Mouse (Mus musculus) myocyte (in vitro differentiated cells): ENCODE data around the gene Ccdc30. TPM values are rescaled to one million over a fixed set of nuclear protein-coding genes. Genes with fewer than 3 reads are reported as not detected.

Source experiments
- H3K27me3 ChIP-seq: one replicate; pipeline ENCODE4 v1.6.1; 2011; ENCODE audit not compliant: control insufficient read depth, insufficient read depth, insufficient read length
- H3K36me3 ChIP-seq: one replicate; pipeline ENCODE4 v1.6.1; 2011; ENCODE audit not compliant: control insufficient read depth, insufficient read depth
- H3K4me2 ChIP-seq: one replicate; pipeline ENCODE4 v1.6.1; 2011; ENCODE audit warnings: low read depth, control low read depth
- H3K4me3 ChIP-seq: one replicate; pipeline ENCODE4 v1.5.1; 2011; ENCODE audit warnings: mild to moderate bottlenecking, control low read depth, moderate library complexity
- H3K79me2 ChIP-seq: one replicate; pipeline ENCODE4 v1.6.1; 2011; ENCODE audit not compliant: control insufficient read depth, insufficient read depth
- H3ac ChIP-seq: one replicate; pipeline ENCODE4 v1.6.1; 2011; ENCODE audit not compliant: control insufficient read depth, insufficient read length
- CEBPB ChIP-seq: IDR thresholded peaks from 2 replicates; pipeline ENCODE4 v1.6.1; 2011; ENCODE audit warnings: mild to moderate bottlenecking, moderate library complexity; ENCODE audit not compliant: poor library complexity, insufficient read depth, severe bottlenecking
- E2F4 ChIP-seq: IDR thresholded peaks from one replicate; pipeline ENCODE4 v1.6.1; 2011; ENCODE audit warnings: mild to moderate bottlenecking, control low read depth, moderate library complexity; ENCODE audit not compliant: insufficient read depth
- MAX ChIP-seq: IDR thresholded peaks from one replicate; pipeline ENCODE4 v1.6.1; 2011; ENCODE audit warnings: low read depth, mild to moderate bottlenecking, control low read depth
- MYOD1 ChIP-seq, 3 experiments: IDR thresholded peaks; one replicate each; pipeline ENCODE4 v1.6.1; 2011; ENCODE audit warnings: control low read depth in 2 of 3, low read depth in 2 of 3, mild to moderate bottlenecking in 2 of 3, moderate library complexity in 1 of 3; ENCODE audit not compliant: insufficient read length in 2 of 3, control insufficient read depth in 1 of 3
- MYOG ChIP-seq, 3 experiments: IDR thresholded peaks; one replicate each; pipeline ENCODE4 v1.6.1; 2011; ENCODE audit warnings: control low read depth in 2 of 3, low read depth in 2 of 3, mild to moderate bottlenecking in 2 of 3; ENCODE audit not compliant: insufficient read length in 2 of 3, control insufficient read depth in 1 of 3, insufficient read depth in 1 of 3
- POLR2A ChIP-seq: IDR thresholded peaks from one replicate; pipeline ENCODE4 v1.6.1; 2011; ENCODE audit warnings: low read depth, mild to moderate bottlenecking, control low read depth, moderate library complexity; ENCODE audit not compliant: insufficient read length
- POLR2AphosphoS2 ChIP-seq: IDR thresholded peaks from one replicate; pipeline ENCODE4 v1.6.1; 2011; ENCODE audit warnings: low read depth, control low read depth; ENCODE audit not compliant: insufficient read length
- REST ChIP-seq: IDR thresholded peaks from one replicate; pipeline ENCODE4 v1.6.1; 2011; ENCODE audit warnings: mild to moderate bottlenecking, control low read depth, moderate library complexity; ENCODE audit not compliant: insufficient read depth, insufficient read length
- SRF ChIP-seq: IDR thresholded peaks from one replicate; pipeline ENCODE4 v1.6.1; 2011; ENCODE audit warnings: low read depth; ENCODE audit not compliant: control insufficient read depth, insufficient read length
- TCF12 ChIP-seq: IDR thresholded peaks from one replicate; pipeline ENCODE4 v1.6.1; 2011; ENCODE audit warnings: mild to moderate bottlenecking, control low read depth; ENCODE audit not compliant: poor library complexity, insufficient read depth, severe bottlenecking
- TCF3 ChIP-seq: IDR thresholded peaks from one replicate; pipeline ENCODE4 v1.6.1; 2011; ENCODE audit warnings: low read depth, control low read depth; ENCODE audit not compliant: insufficient read length
- USF1 ChIP-seq: IDR thresholded peaks from one replicate; pipeline ENCODE4 v1.6.1; 2011; ENCODE audit warnings: low read depth, mild to moderate bottlenecking, control low read depth, moderate library complexity
- polyA plus RNA-seq: library from polyadenylated mRNA; unstranded; fragments of >200 nt; fragmentation: generic; extraction: Trizol; gene quantifications from one replicate; pipeline ENCODE4 v1.2.1, GENCODE M21; 2012; ENCODE audit warnings: missing spikeins

The Ccdc30 gene
- polyA plus RNA-seq, 1 experiment = 0.17 TPM

- Histone ChIP-seq H3K4me3 (no peak overlapping the region), H3K4me2 (no peak overlapping the region), H3ac (no peak overlapping the region), H3K36me3 (peaks cover 40% of the 10 kb centered on the region), H3K79me2 (no peaks in the 10 kb centered on the region), H3K27me3 (no peaks in the 10 kb centered on the region)
- TF ChIP-seq USF1 (no peak), CEBPB (no peak), E2F4 (no peak), SRF (no peak), MAX (no peak), MYOG (IDR thresholded peaks at IDR 0.05; ENCODE audit: control insufficient read depth in 1 of 3, insufficient read depth in 1 of 3, insufficient read length in 2 of 3, low read depth in 2 of 3) (no peak), POLR2AphosphoS2 (no peak), MYOD1 (IDR thresholded peaks at IDR 0.05; ENCODE audit: control insufficient read depth in 1 of 3, insufficient read length in 2 of 3, low read depth in 2 of 3) (no peak), TCF12 (no peak), REST (no peak), POLR2A (no peak), TCF3 (no peak)
Measured at GRCm38 (mm10) chr4:119274627-119275026, 140.7 kb downstream of the Ccdc30 start.

Other genes starting within 250 kb of the Ccdc30 start
- 7.2 TPM for gene Zfp691, start 241.3 kb downstream of the Ccdc30 start, polyA plus RNA-seq
- 0.13 TPM for gene Ermap, start 225.5 kb downstream of the Ccdc30 start, polyA plus RNA-seq
- 241 TPM for gene Svbp, start 220.2 kb downstream of the Ccdc30 start, polyA plus RNA-seq
- 0.07 TPM for gene Tmem269, start 197.3 kb downstream of the Ccdc30 start, polyA plus RNA-seq
- gene AU022252, start 182.8 kb downstream of the Ccdc30 start, polyA plus RNA-seq = 14.5 TPM
- 42.4 TPM for gene P3h1, start 182.6 kb downstream of the Ccdc30 start, polyA plus RNA-seq
- 0.01 TPM for gene Cldn19, start 160.1 kb downstream of the Ccdc30 start, polyA plus RNA-seq
- 734 TPM for gene Ybx1, start 120.9 kb downstream of the Ccdc30 start, polyA plus RNA-seq
- gene Ppih, start 95.0 kb downstream of the Ccdc30 start, polyA plus RNA-seq = 22.2 TPM
- 9.1 TPM for gene Ppcs, start 6.9 kb upstream of the Ccdc30 start, polyA plus RNA-seq
- 0.05 TPM for gene Zmynd12, start 7.3 kb upstream of the Ccdc30 start, polyA plus RNA-seq
- not detected for gene Rimkla, start 77.1 kb upstream of the Ccdc30 start, polyA plus RNA-seq
- gene Foxj3, start 121.5 kb upstream of the Ccdc30 start, polyA plus RNA-seq = 13.1 TPM
- 3.3 TPM for gene Frg2f1, start 124.0 kb upstream of the Ccdc30 start, polyA plus RNA-seq
- not detected for gene Guca2a, start 222.2 kb upstream of the Ccdc30 start, polyA plus RNA-seq
- not detected for gene Guca2b, start 243.4 kb upstream of the Ccdc30 start, polyA plus RNA-seq